Mouse (Mus musculus): ENCODE data around the gene Clgn. TPM values are rescaled to one million over a fixed set of nuclear protein-coding genes. Genes with fewer than 3 reads are reported as not detected.

The Clgn gene
- polyA plus RNA-seq (2015; fragmentation: Nextera tagmentation; extraction: Ambion mirVana) = 16.0 and 16.1 TPM in 2 replicates

GRCm38 (mm10) chr8:83389316-83390005, at the start of gene Clgn:
Gene Clgn (plus strand): TSS chr8:83389867.

GRCm38 (mm10) chr8:83348263-83348662, 41.4 kb upstream of the Clgn start, which contains the start of gene Mgat4d:
Gene Mgat4d (plus strand): TSS chr8:83348471.

GRCm38 (mm10) chr8:83458222-83458621, 68.6 kb downstream of the Clgn start, which contains the start of gene Scoc:
Gene Scoc (minus strand): TSS chr8:83458391.

Other genes starting within 250 kb of the Clgn start
- gene Tbc1d9, start 224.5 kb upstream of the Clgn start, polyA plus RNA-seq (2015; fragmentation: Nextera tagmentation; extraction: Ambion mirVana) = 13.9 and 15.0 TPM in 2 replicates
- gene Gm10645, start 223.7 kb upstream of the Clgn start, polyA plus RNA-seq (2015; fragmentation: Nextera tagmentation; extraction: Ambion mirVana) = 11.7 and 11.9 TPM in 2 replicates
- gene Ucp1, start 99.5 kb upstream of the Clgn start, polyA plus RNA-seq (2015; fragmentation: Nextera tagmentation; extraction: Ambion mirVana) = 0.54 and 0.64 TPM in 2 replicates
- 11.2 and 11.7 TPM in 2 replicates for gene Elmod2, start 57.4 kb upstream of the Clgn start, polyA plus RNA-seq (2015; fragmentation: Nextera tagmentation; extraction: Ambion mirVana)
- not detected in 2 replicates for gene Mgat4d, start 41.4 kb upstream of the Clgn start, polyA plus RNA-seq (2015; fragmentation: Nextera tagmentation; extraction: Ambion mirVana)
- gene Scoc, start 68.5 kb downstream of the Clgn start, polyA plus RNA-seq (2015; fragmentation: Nextera tagmentation; extraction: Ambion mirVana) = 415 and 464 TPM in 2 replicates
- not detected in 2 replicates for gene Olfr370, start 145.9 kb downstream of the Clgn start, polyA plus RNA-seq (2015; fragmentation: Nextera tagmentation; extraction: Ambion mirVana)
- 416 and 431 TPM in 2 replicates for gene Ndufb7, start 176.8 kb downstream of the Clgn start, polyA plus RNA-seq (2015; fragmentation: Nextera tagmentation; extraction: Ambion mirVana)
- gene Tecr, start 218.1 kb downstream of the Clgn start, polyA plus RNA-seq (2015; fragmentation: Nextera tagmentation; extraction: Ambion mirVana) = 1,907 and 1,966 TPM in 2 replicates
- gene Dnajb1, start 218.3 kb downstream of the Clgn start, polyA plus RNA-seq (2015; fragmentation: Nextera tagmentation; extraction: Ambion mirVana) = 49.0 and 52.5 TPM in 2 replicates